8 mouse cellular contexts compared by ENCODE assay signal in genomic region chr10:9676886-9677285, GRCm38 (mm10). TPM values are rescaled to one million over a fixed set of nuclear protein-coding genes. Genes with fewer than 3 reads are reported as not detected.
DNase-seq lines count a peak whose midpoint lies in the region; ATAC-seq and TF ChIP-seq lines count a peak whose summit lies in the region.

No protein-coding gene starts in this region.

- DNase-seq in 3T3-L1 (ENCODE audit: low read depth, low spot score), result peak; percentile 87
- DNase-seq in embryonic facial prominence, embryonic 14.5 days (ENCODE audit: low spot score), result peak; percentile 95
- DNase-seq in heart, embryonic 10.5 days (ENCODE audit: low spot score), result peak; percentile 83
- peak; percentile 88 for DNase-seq in limb, embryonic 14.5 days (ENCODE audit: low spot score)
- DNase-seq in midbrain, postnatal 0 days (ENCODE audit: low spot score), result peak; percentile 89

- peak; percentile 55 for TF ChIP-seq CTCF in bone marrow, adult 2 months (IDR thresholded peaks at IDR 0.05; ENCODE audit: control insufficient read depth, insufficient read depth, low read length)
- TF ChIP-seq CTCF in midbrain, postnatal 0 days (IDR thresholded peaks at IDR 0.05), result peak; percentile 99
- peak; percentile 75; the same call in 1 of the 2 replicates for TF ChIP-seq CTCF in testis, adult 2 months (IDR thresholded peaks at IDR 0.05; ENCODE audit: control insufficient read depth, insufficient read depth, insufficient replicate concordance, low read depth, low read length)

- no peak overlapping the region for H3K9ac ChIP-seq in embryonic facial prominence, embryonic 14.5 days (ENCODE audit: low read depth, low read length)
- H3K9ac ChIP-seq in kidney, embryonic 14.5 days (ENCODE audit: low read depth, low read length), result peak overlapping the region; percentile 12; the same call in 1 of the 2 replicates
- H3K9ac ChIP-seq in limb, embryonic 14.5 days (ENCODE audit: low read depth, low read length, severe bottlenecking), result no peak overlapping the region
- no peak overlapping the region for H3K9ac ChIP-seq in midbrain, postnatal 0 days (replicated peaks; ENCODE audit: low read length, poor library complexity, severe bottlenecking)

- peak; percentile 69 for ATAC-seq in embryonic facial prominence, embryonic 14.5 days (ENCODE audit: low read depth)
- ATAC-seq in kidney, embryonic 14.5 days (ENCODE audit: low FRiP score, low TSS enrichment), result peak; percentile 60; the same call in 1 of the 2 replicates
- peak; percentile 73 for ATAC-seq in limb, embryonic 14.5 days (ENCODE audit: low FRiP score, low read depth)
- ATAC-seq in midbrain, postnatal 0 days (ENCODE audit: low FRiP score), result peak; percentile 66; the same call in 1 of the 2 replicates

- H3K9me3 ChIP-seq in embryonic facial prominence, embryonic 14.5 days (ENCODE audit: control insufficient read depth, low read length), result no peaks in the 10 kb centered on the region
- H3K9me3 ChIP-seq in heart, embryonic 10.5 days, result no peaks in the 10 kb centered on the region
- no peaks in the 10 kb centered on the region for H3K9me3 ChIP-seq in kidney, embryonic 14.5 days (ENCODE audit: control insufficient read depth, low read length)
- H3K9me3 ChIP-seq in limb, embryonic 14.5 days (ENCODE audit: control insufficient read depth, low read length), result no peaks in the 10 kb centered on the region
- no peaks in the 10 kb centered on the region for H3K9me3 ChIP-seq in midbrain, postnatal 0 days (ENCODE audit: low read length)

- no peak overlapping the region for H3K4me3 ChIP-seq in bone marrow, adult 2 months (replicated peaks; ENCODE audit: control insufficient read depth, low read depth, low read length)
- H3K4me3 ChIP-seq in embryonic facial prominence, embryonic 14.5 days (ENCODE audit: low read depth, low read length), result peak overlapping the region; percentile 10; the same call in 1 of the 2 replicates
- peak overlapping the region; percentile 78 for H3K4me3 ChIP-seq in heart, embryonic 10.5 days
- H3K4me3 ChIP-seq in kidney, embryonic 14.5 days (ENCODE audit: low read length), result peak overlapping the region; percentile 14; the same call in 1 of the 2 replicates
- H3K4me3 ChIP-seq in limb, embryonic 14.5 days (replicated peaks; ENCODE audit: low read length), result peak overlapping the region; percentile 15; the same call in 1 of the 2 replicates
- H3K4me3 ChIP-seq in midbrain, postnatal 0 days (ENCODE audit: low read depth, low read length), result peak overlapping the region; percentile 12; the same call in 1 of the 2 replicates
- H3K4me3 ChIP-seq in testis, adult 2 months (ENCODE audit: control insufficient read depth, low read depth, low read length), result peak overlapping the region; percentile 17; the same call in 1 of the 2 replicates

- peak overlapping the region; percentile 47 for H3K4me2 ChIP-seq in embryonic facial prominence, embryonic 14.5 days (ENCODE audit: low read depth, low read length)
- H3K4me2 ChIP-seq in kidney, embryonic 14.5 days (replicated peaks; ENCODE audit: low read depth, low read length), result peak overlapping the region; percentile 40
- H3K4me2 ChIP-seq in limb, embryonic 14.5 days (replicated peaks; ENCODE audit: low read depth, low read length, severe bottlenecking), result peak overlapping the region; percentile 31
- peak overlapping the region; percentile 95 for H3K4me2 ChIP-seq in midbrain, postnatal 0 days (ENCODE audit: low read depth, low read length, poor library complexity, severe bottlenecking)

- no peaks in the 10 kb centered on the region for H3K36me3 ChIP-seq in embryonic facial prominence, embryonic 14.5 days (ENCODE audit: control insufficient read depth, insufficient read depth, low read length)
- no peaks in the 10 kb centered on the region for H3K36me3 ChIP-seq in heart, embryonic 10.5 days
- no peaks in the 10 kb centered on the region for H3K36me3 ChIP-seq in kidney, embryonic 14.5 days (ENCODE audit: control insufficient read depth, insufficient read depth, low read length)
- no peaks in the 10 kb centered on the region for H3K36me3 ChIP-seq in limb, embryonic 14.5 days (ENCODE audit: control insufficient read depth, insufficient read depth, low read length)
- no peaks in the 10 kb centered on the region for H3K36me3 ChIP-seq in midbrain, postnatal 0 days (ENCODE audit: insufficient read depth, low read length)
- H3K36me3 ChIP-seq in testis, adult 2 months (ENCODE audit: control insufficient read depth, insufficient read depth, low read length), result no peaks in the 10 kb centered on the region

- no peak overlapping the region for H3K27ac ChIP-seq in bone marrow, adult 2 months (ENCODE audit: control insufficient read depth, insufficient read depth, low read depth, low read length, poor library complexity)
- H3K27ac ChIP-seq in embryonic facial prominence, embryonic 14.5 days (replicated peaks; ENCODE audit: low read depth, low read length), result no peak overlapping the region
- peak overlapping the region; percentile 32; the same call in 1 of the 2 replicates for H3K27ac ChIP-seq in heart, embryonic 10.5 days
- H3K27ac ChIP-seq in kidney, embryonic 14.5 days (ENCODE audit: low read depth, low read length), result no peak overlapping the region
- no peak overlapping the region for H3K27ac ChIP-seq in limb, embryonic 14.5 days (replicated peaks; ENCODE audit: low read depth, low read length)
- no peak overlapping the region for H3K27ac ChIP-seq in midbrain, postnatal 0 days (ENCODE audit: low read depth, low read length)
- H3K27ac ChIP-seq in testis, adult 2 months (ENCODE audit: control insufficient read depth, insufficient read depth, low read depth, low read length), result no peak overlapping the region

- H3K4me1 ChIP-seq in bone marrow, adult 2 months (ENCODE audit: control insufficient read depth, insufficient read depth, low read length), result no peaks in the 10 kb centered on the region
- H3K4me1 ChIP-seq in embryonic facial prominence, embryonic 14.5 days (ENCODE audit: control insufficient read depth, insufficient read depth, low read length), result peaks cover 5% of the 10 kb centered on the region
- peaks cover 13% of the 10 kb centered on the region for H3K4me1 ChIP-seq in heart, embryonic 10.5 days
- 0 out of 2 replicates have a peak, but pooled peaks cover 14% of the 10 kb centered on the region for H3K4me1 ChIP-seq in kidney, embryonic 14.5 days (ENCODE audit: control insufficient read depth, insufficient read depth, low read length)
- peaks cover 6% of the 10 kb centered on the region; the same call in 1 of the 2 replicates for H3K4me1 ChIP-seq in limb, embryonic 14.5 days (ENCODE audit: control insufficient read depth, insufficient read depth, low read length)
- H3K4me1 ChIP-seq in midbrain, postnatal 0 days (ENCODE audit: insufficient read depth, low read length), result no peaks in the 10 kb centered on the region
- peaks cover 6% of the 10 kb centered on the region for H3K4me1 ChIP-seq in testis, adult 2 months (ENCODE audit: control insufficient read depth, insufficient read depth, low read length)

- WGBS in bone marrow, adult 2 months, result 2% methylated on average over 17 of the region's 17 CpGs
- 2% methylated on average over 17 of the region's 17 CpGs for WGBS in embryonic facial prominence, embryonic 14.5 days
- 3% methylated on average over 17 of the region's 17 CpGs for WGBS in heart, embryonic 10.5 days
- 3% methylated on average over 17 of the region's 17 CpGs for WGBS in kidney, embryonic 14.5 days
- WGBS in limb, embryonic 14.5 days, result 2% methylated on average over 17 of the region's 17 CpGs
- WGBS in midbrain, postnatal 0 days, result under 1% methylated on average over 17 of the region's 17 CpGs

- no peaks in the 10 kb centered on the region for H3K27me3 ChIP-seq in embryonic facial prominence, embryonic 14.5 days (replicated peaks; ENCODE audit: control insufficient read depth, insufficient read depth, low read length)
- peaks cover 26% of the 10 kb centered on the region for H3K27me3 ChIP-seq in heart, embryonic 10.5 days (ENCODE audit: insufficient read depth, poor library complexity, severe bottlenecking)
- H3K27me3 ChIP-seq in kidney, embryonic 14.5 days (ENCODE audit: control insufficient read depth, insufficient read depth, low read length), result peaks cover 5% of the 10 kb centered on the region; the same call in 1 of the 2 replicates
- 0 out of 2 replicates have a peak, but pooled peaks cover 8% of the 10 kb centered on the region for H3K27me3 ChIP-seq in limb, embryonic 14.5 days (ENCODE audit: control insufficient read depth, insufficient read depth, low read length)
- H3K27me3 ChIP-seq in midbrain, postnatal 0 days (ENCODE audit: insufficient read depth, low read length), result no peaks in the 10 kb centered on the region
- H3K27me3 ChIP-seq in testis, adult 2 months (ENCODE audit: control insufficient read depth, insufficient read depth, low read length), result no peaks in the 10 kb centered on the region

- TF ChIP-seq POLR2A in bone marrow, adult 2 months (IDR thresholded peaks at IDR 0.05; ENCODE audit: borderline replicate concordance, control insufficient read depth, low read depth, low read length), result no peak
- TF ChIP-seq POLR2A in limb, embryonic 14.5 days (IDR thresholded peaks at IDR 0.05; ENCODE audit: borderline replicate concordance, extremely low read depth, insufficient read depth, insufficient read length), result no peak
- TF ChIP-seq POLR2A in testis, adult 2 months (IDR thresholded peaks at IDR 0.05; ENCODE audit: control insufficient read depth, low read depth, low read length), result no peak

RNA-seq across cellular contexts. Expression of gene Samd5, which starts 1.9 kb away (rescaled TPM):
- polyA plus RNA-seq in bone marrow, adult 2 months (2011; ENCODE audit: insufficient read depth, insufficient read length, low replicate concordance, missing spikeins), result 0.75 TPM in 1 of 2 replicates, not detected in the other
- 6.9 and 7.1 TPM in 2 replicates for polyA plus RNA-seq in embryonic facial prominence, embryonic 14.5 days (2014; fragmentation: Nextera tagmentation; extraction: Ambion mirVana)
- 2.9 and 3.7 TPM in 2 replicates for polyA plus RNA-seq in heart, embryonic 10.5 days (2016; fragmentation: Nextera tagmentation; extraction: Ambion mirVana)
- 6.2 and 6.8 TPM in 2 replicates for polyA plus RNA-seq in kidney, embryonic 14.5 days (2014; fragmentation: Nextera tagmentation; extraction: Ambion mirVana)
- 6.7 and 7.4 TPM in 2 replicates for polyA plus RNA-seq in limb, embryonic 14.5 days (2012; rRNA removed)
- polyA plus RNA-seq in limb, embryonic 14.5 days (2014; fragmentation: Nextera tagmentation; extraction: Ambion mirVana), result 11.1 and 11.8 TPM in 2 replicates
- total RNA-seq in midbrain, postnatal 0 days (2014; rRNA removed), result 11.0 and 16.7 TPM in 2 replicates
- 4.6 and 5.7 TPM in 2 replicates for polyA plus RNA-seq in midbrain, postnatal 0 days (2015; fragmentation: Nextera tagmentation; extraction: Ambion mirVana)
- polyA plus RNA-seq in testis, adult 2 months (2012; rRNA removed), result 0.12 and 0.17 TPM in 2 replicates

Comparison
In these comparisons a context has a peak if more than half of its experiments do, and no peak if none do; other contexts are left out.
1. H3K4me2 ChIP-seq: peak in every context shown above with its lines; median percentile 95 in midbrain, postnatal 0 days; 47 in embryonic facial prominence, embryonic 14.5 days; 40 in kidney, embryonic 14.5 days; 31 in limb, embryonic 14.5 days.